Comparison of ENCODE assay signal across 8 mouse cellular contexts in genomic region chr6:72597956-72598753, GRCm38 (mm10). TPM values are rescaled to one million over a fixed set of nuclear protein-coding genes. Genes with fewer than 3 reads are reported as not detected.
A peak's percentile ranks its signal among the peaks of the same experiment; 100 is the strongest.
DNase-seq lines count a peak whose midpoint lies in the region; ATAC-seq lines count a peak whose summit lies in the region.

Gene Elmod3 (minus strand): TSS chr6:72598413.
Gene Retsat (plus strand): TSS chr6:72598475.

- H3K9me3 ChIP-seq in hindbrain, embryonic 12.5 days (replicated peaks): no peaks in the 10 kb centered on the region

- H3K4me3 ChIP-seq in hindbrain, embryonic 12.5 days: peak within 1 kb of the TSS; percentile 61

- peak; percentile 99 for DNase-seq in NIH3T3 (ENCODE audit: low read depth)
- DNase-seq in cerebellum, postnatal 10 days: peak; percentile 89 to 91
- peak; percentile 86 to 88 for DNase-seq in frontal cortex, postnatal 10 days (ENCODE audit: low spot score in 2 of 2)
- peak; percentile 87 to 96 for DNase-seq in layer of hippocampus, postnatal 14 days (ENCODE audit: low spot score in 2 of 2)
- DNase-seq in lung, postnatal 14 days: peak; percentile 94
- DNase-seq in retina, adult 2 months (ENCODE audit: low read depth, low spot score): peak; percentile 93
- peak; percentile 80 to 87 for DNase-seq in thymus, postnatal 36 days

- WGBS in hindbrain, embryonic 12.5 days: 2% methylated on average over 38 of the region's 38 CpGs

- no peaks in the 10 kb centered on the region for H3K27me3 ChIP-seq in hindbrain, embryonic 12.5 days

- no peak within 1 kb of the TSS for H3K27ac ChIP-seq in hindbrain, embryonic 12.5 days

- peak within 1 kb of the TSS; percentile 69 for H3K9ac ChIP-seq in hindbrain, embryonic 12.5 days

- H3K36me3 ChIP-seq in hindbrain, embryonic 12.5 days: no peaks in the 10 kb centered on the region

- H3K4me1 ChIP-seq in hindbrain, embryonic 12.5 days: peaks cover 17% of the 10 kb centered on the region

- ATAC-seq in hindbrain, embryonic 12.5 days (ENCODE audit: low FRiP score): peak; percentile 92

- peak within 1 kb of the TSS; percentile 66 for H3K4me2 ChIP-seq in hindbrain, embryonic 12.5 days (replicated peaks)

RNA-seq across cellular contexts. Expression of gene Elmod3, which starts in this region (rescaled TPM):
- polyA plus RNA-seq in hindbrain, embryonic 12.5 days (2016; fragmentation: Nextera tagmentation; extraction: Ambion mirVana): 17.6 and 18.1 TPM in 2 replicates
- 10 to 100 TPM; 19.4 to 21.4 TPM for total RNA-seq in layer of hippocampus, postnatal 14 days (2021)

RNA-seq across cellular contexts. Expression of gene Retsat, which starts in this region (rescaled TPM):
- 5.8 and 6.9 TPM in 2 replicates for polyA plus RNA-seq in hindbrain, embryonic 12.5 days (2016; fragmentation: Nextera tagmentation; extraction: Ambion mirVana)
- total RNA-seq in layer of hippocampus, postnatal 14 days (2021): 10 to 100 TPM; 44.0 to 50.8 TPM
